Mouse (Mus musculus) lung, embryonic 14.5 days (tissue): ENCODE measurements around the gene Ms4a10. TPM values are rescaled to one million over a fixed set of nuclear protein-coding genes. Genes with fewer than 3 reads are reported as not detected.

Experiments
- ATAC-seq: fragments of 200-750 bp; cut with Nextera tagmentation; 2 replicates; pipeline ENCODE4 v1.8.0; 2017; ENCODE audit warnings: mild to moderate bottlenecking, moderate TSS enrichment, moderate library complexity; ENCODE audit not compliant: insufficient read depth
- DNase-seq: peaks from one replicate; pipeline ENCODE4 v3.0.0-alpha.2; 2015
- H3K27ac ChIP-seq: fragments of 300-500 bp; sonication (generic); 2 replicates; pipeline ENCODE4 v1.5.1; 2014; ENCODE audit warnings: low read depth, mild to moderate bottlenecking, moderate library complexity
- H3K27me3 ChIP-seq: fragments of 300-500 bp; sonication (generic); 2 replicates; pipeline ENCODE4 v1.6.1; 2014; ENCODE audit warnings: low read length, control low read depth; ENCODE audit not compliant: insufficient read depth
- H3K36me3 ChIP-seq: fragments of 300-500 bp; sonication (generic); 2 replicates; pipeline ENCODE4 v1.6.1; 2014; ENCODE audit warnings: control low read depth; ENCODE audit not compliant: insufficient read depth
- H3K4me1 ChIP-seq: fragments of 300-500 bp; sonication (generic); 2 replicates; pipeline ENCODE4 v1.6.1; 2014; ENCODE audit warnings: antibody characterized with exemption, control low read depth; ENCODE audit not compliant: insufficient read depth
- H3K4me2 ChIP-seq: fragments of 300-500 bp; sonication (generic); 2 replicates; pipeline ENCODE4 v1.6.1; 2014; ENCODE audit warnings: mild to moderate bottlenecking
- H3K4me3 ChIP-seq: fragments of 300-500 bp; sonication (generic); 2 replicates; pipeline ENCODE4 v1.5.1; 2014; ENCODE audit warnings: low read depth, low read length
- H3K9ac ChIP-seq: fragments of 300-500 bp; sonication (generic); 2 replicates; pipeline ENCODE4 v1.6.1; 2014
- H3K9me3 ChIP-seq: fragments of 300-500 bp; sonication (generic); 2 replicates; pipeline ENCODE4 v1.6.1; 2016; ENCODE audit warnings: low read depth, low read length, control low read depth
- CTCF ChIP-seq: IDR thresholded peaks from 2 replicates; pipeline ENCODE4 v1.5.1; 2016; ENCODE audit warnings: antibody characterized with exemption, low read depth
- WGBS: fragments of 180-500 bp; shearing (Covaris S2); extraction: QIAGEN DNeasy Blood & Tissue Kit; methylation state at CpG from one replicate; pipeline ENCODE4 v1.1.7; 2014; 5-methylcytosine and 5-hydroxymethylcytosine counted together
- polyA plus RNA-seq: library from polyadenylated mRNA; unstranded; fragments of >200 nt; fragmentation: Nextera tagmentation; extraction: Ambion mirVana; gene quantifications from 2 replicates; pipeline ENCODE4 v1.2.1, GENCODE M21; 2014

Gene Ms4a10
- polyA plus RNA-seq, 1 experiment from 2014 or later: not detected

GRCm38 (mm10) chr19:10937110-10937563 lies 37.3 kb downstream of the Ms4a10 start, which contains the start of gene Ptgdr2:
TSS of gene Ptgdr2 (plus strand) at chr19:10937160.
- no peak within 1 kb of the TSS for H3K4me2 ChIP-seq
- WGBS: 23% methylated on average over 5 of the region's 5 CpGs
- no peak for DNase-seq
- H3K27me3 ChIP-seq: no peaks in the 10 kb centered on the region
- no peak within 1 kb of the TSS for H3K27ac ChIP-seq
- TF ChIP-seq CTCF: no peak
- H3K9ac ChIP-seq: no peak within 1 kb of the TSS
- no peak for ATAC-seq
- H3K4me3 ChIP-seq: no peak within 1 kb of the TSS
- peaks cover 10% of the 10 kb centered on the region for H3K4me1 ChIP-seq
- H3K36me3 ChIP-seq: peaks cover 7% of the 10 kb centered on the region
- no peaks in the 10 kb centered on the region for H3K9me3 ChIP-seq

GRCm38 (mm10) chr19:10936077-10936476 lies 38.4 kb downstream of the Ms4a10 start:
- ATAC-seq (no peak), DNase-seq (no peak)
- H3K27ac ChIP-seq: no peak overlapping the region
- no peaks in the 10 kb centered on the region for H3K9me3 ChIP-seq
- no peaks in the 10 kb centered on the region for H3K27me3 ChIP-seq
- TF ChIP-seq CTCF: peak; percentile 19; the same call in 1 of the 2 replicates
- 87% methylated on average over 5 of the region's 5 CpGs for WGBS
- no peak overlapping the region for H3K9ac ChIP-seq
- H3K4me3 ChIP-seq: no peak overlapping the region
- H3K4me2 ChIP-seq: no peak overlapping the region
- H3K4me1 ChIP-seq: peaks cover 6% of the 10 kb centered on the region
- H3K36me3 ChIP-seq: no peaks in the 10 kb centered on the region

- Histone ChIP-seq H3K4me1 (no peaks in the 10 kb centered on the region), H3K36me3 (no peaks in the 10 kb centered on the region), H3K4me3 (no peak overlapping the region), H3K9ac (no peak overlapping the region), H3K9me3 (no peaks in the 10 kb centered on the region), H3K27ac (no peak overlapping the region), H3K27me3 (no peaks in the 10 kb centered on the region), H3K4me2 (no peak overlapping the region)
- DNase-seq (no peak), ATAC-seq (no peak)
- no peak for TF ChIP-seq CTCF
- 43% methylated on average over 5 of the region's 5 CpGs for WGBS
These were observed 39.4 kb downstream of the Ms4a10 start for GRCm38 (mm10) chr19:10935029-10935428.

GRCm38 (mm10) chr19:10930641-10931040 lies 43.8 kb downstream of the Ms4a10 start:
- no peak overlapping the region for H3K27ac ChIP-seq
- ATAC-seq: no peak
- WGBS: 64% methylated on average over 2 of the region's 2 CpGs
- H3K4me2 ChIP-seq: no peak overlapping the region
- H3K9me3 ChIP-seq: no peaks in the 10 kb centered on the region
- DNase-seq: no peak
- no peaks in the 10 kb centered on the region for H3K4me1 ChIP-seq
- no peak overlapping the region for H3K4me3 ChIP-seq
- H3K36me3 ChIP-seq: no peaks in the 10 kb centered on the region
- no peaks in the 10 kb centered on the region for H3K27me3 ChIP-seq
- H3K9ac ChIP-seq: no peak overlapping the region
- TF ChIP-seq CTCF: no peak

GRCm38 (mm10) chr19:10926666-10927065 lies 47.8 kb downstream of the Ms4a10 start:
- H3K27me3 ChIP-seq: no peaks in the 10 kb centered on the region
- no peak overlapping the region for H3K9ac ChIP-seq
- DNase-seq (no peak), ATAC-seq (no peak)
- no peaks in the 10 kb centered on the region for H3K36me3 ChIP-seq
- no peak for TF ChIP-seq CTCF
- H3K27ac ChIP-seq: no peak overlapping the region
- WGBS: 50% methylated on average over 4 of the region's 4 CpGs
- no peak overlapping the region for H3K4me2 ChIP-seq
- no peaks in the 10 kb centered on the region for H3K9me3 ChIP-seq
- H3K4me1 ChIP-seq: no peaks in the 10 kb centered on the region
- no peak overlapping the region for H3K4me3 ChIP-seq

GRCm38 (mm10) chr19:10926123-10926621 lies 48.3 kb downstream of the Ms4a10 start:
- H3K4me2 ChIP-seq: no peak overlapping the region

GRCm38 (mm10) chr19:10924220-10924619 lies 50.2 kb downstream of the Ms4a10 start:
- no peak for TF ChIP-seq CTCF

More at GRCm38 (mm10) chr19:10926123-10926621, 48.3 kb downstream of the Ms4a10 start:
- Histone ChIP-seq H3K4me3 (no peak overlapping the region), H3K27ac (no peak overlapping the region), H3K9ac (no peak overlapping the region), H3K27me3 (no peaks in the 10 kb centered on the region), H3K36me3 (no peaks in the 10 kb centered on the region), H3K9me3 (no peaks in the 10 kb centered on the region), H3K4me1 (no peaks in the 10 kb centered on the region)
- DNase-seq: no peak
- no peak for ATAC-seq
- WGBS: 63% methylated on average over 6 of the region's 6 CpGs
- TF ChIP-seq CTCF: no peak

More at GRCm38 (mm10) chr19:10924220-10924619, 50.2 kb downstream of the Ms4a10 start:
- H3K27ac ChIP-seq: no peak overlapping the region
- ATAC-seq: no peak
- no peak for DNase-seq
- H3K4me3 ChIP-seq: no peak overlapping the region
- WGBS: 31% methylated on average over 4 of the region's 4 CpGs
- no peaks in the 10 kb centered on the region for H3K36me3 ChIP-seq
- no peaks in the 10 kb centered on the region for H3K27me3 ChIP-seq
- no peak overlapping the region for H3K4me2 ChIP-seq
- no peaks in the 10 kb centered on the region for H3K4me1 ChIP-seq
- no peaks in the 10 kb centered on the region for H3K9me3 ChIP-seq
- no peak overlapping the region for H3K9ac ChIP-seq
